Mouse (Mus musculus) embryonic facial prominence, embryonic 13.5 days (tissue): ENCODE data around the gene Mctp1. TPM values are rescaled to one million over a fixed set of nuclear protein-coding genes. Genes with fewer than 3 reads are reported as not detected.

Experiments
- ATAC-seq: fragments of 200-750 bp; cut with Nextera tagmentation; 2 replicates; pipeline ENCODE4 v1.8.0; 2017; ENCODE audit warnings: low read depth; ENCODE audit not compliant: insufficient number of reproducible peaks, insufficient read depth, low FRiP score, low TSS enrichment
- H3K27ac ChIP-seq: fragments of 300-500 bp; sonication (generic); 2 replicates; pipeline ENCODE4 v1.5.1; 2015; ENCODE audit warnings: moderate library complexity, mild to moderate bottlenecking, inconsistent platforms
- H3K27me3 ChIP-seq: fragments of 300-500 bp; sonication (generic); 2 replicates; pipeline ENCODE4 v1.6.1; 2015; ENCODE audit warnings: mild to moderate bottlenecking, inconsistent platforms
- H3K36me3 ChIP-seq: fragments of 300-500 bp; sonication (generic); 2 replicates; pipeline ENCODE4 v1.6.1; 2015; ENCODE audit warnings: mild to moderate bottlenecking, inconsistent platforms
- H3K4me1 ChIP-seq: fragments of 300-500 bp; sonication (generic); 2 replicates; pipeline ENCODE4 v1.6.1; 2015; ENCODE audit warnings: inconsistent platforms
- H3K4me2 ChIP-seq: fragments of 300-500 bp; sonication (generic); 2 replicates; pipeline ENCODE4 v1.6.1; 2015; ENCODE audit warnings: moderate library complexity, mild to moderate bottlenecking, inconsistent platforms
- H3K4me3 ChIP-seq: fragments of 300-500 bp; sonication (generic); 2 replicates; pipeline ENCODE4 v1.5.1; 2015; ENCODE audit warnings: mild to moderate bottlenecking, inconsistent platforms
- H3K9ac ChIP-seq: fragments of 300-500 bp; sonication (generic); 2 replicates; pipeline ENCODE4 v1.6.1; 2015; ENCODE audit warnings: mild to moderate bottlenecking, inconsistent platforms
- H3K9me3 ChIP-seq: fragments of 300-500 bp; sonication (generic); 2 replicates; pipeline ENCODE4 v1.6.1; 2016; ENCODE audit warnings: inconsistent platforms
- WGBS: fragments of 180-500 bp; shearing (Covaris S2); methylation state at CpG from one replicate; pipeline ENCODE4 v1.1.7; 2015; ENCODE audit warnings: mixed read lengths; 5-methylcytosine and 5-hydroxymethylcytosine counted together
- polyA plus RNA-seq: library from polyadenylated mRNA; unstranded; fragments of >200 nt; fragmentation: Nextera tagmentation; extraction: Ambion mirVana; gene quantifications from 2 replicates; pipeline ENCODE4 v1.2.1, GENCODE M21; 2015

Gene Mctp1
- polyA plus RNA-seq, 1 experiment from 2014 or later: 0.66 TPM

DNA sequence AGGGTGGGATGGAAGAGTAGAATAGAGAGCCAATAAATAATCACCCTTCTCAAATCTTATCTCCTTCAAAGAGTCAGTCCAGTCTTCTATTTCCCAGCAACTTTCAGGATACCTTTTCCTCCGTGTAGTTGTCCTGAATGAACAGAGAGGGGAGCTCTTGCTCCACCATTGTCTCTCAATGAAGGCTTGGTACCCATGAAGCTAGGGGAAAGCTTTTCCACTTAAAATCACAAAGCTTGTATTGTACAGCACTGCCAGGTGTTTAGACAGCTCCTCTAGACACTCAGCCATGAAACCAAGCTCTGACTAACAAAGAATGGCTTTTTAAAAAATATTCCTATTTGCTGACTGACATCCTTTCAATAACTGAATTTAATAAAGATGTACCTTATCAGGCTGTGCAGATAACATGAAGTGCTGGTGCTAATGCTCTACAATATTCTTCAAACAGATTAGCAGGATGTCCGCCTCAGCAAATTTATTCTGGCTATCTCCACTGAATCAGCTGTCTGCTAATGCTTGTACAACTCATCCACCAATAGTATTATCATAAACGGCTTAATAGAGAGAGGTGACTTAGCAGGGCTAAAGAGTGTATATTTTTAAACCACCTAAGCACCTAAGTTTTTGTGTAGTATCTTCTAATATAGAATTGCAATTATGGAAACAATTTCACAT lies 417.9 kb downstream of the Mctp1 start:
- H3K4me1 ChIP-seq: no peaks in the 10 kb centered on the region
- H3K27me3 ChIP-seq: peaks cover 3% of the 10 kb centered on the region; the same call in 1 of the 2 replicates
- H3K27ac ChIP-seq: no peak overlapping the region
- ATAC-seq: no peak
- no peak overlapping the region for H3K9ac ChIP-seq
- H3K36me3 ChIP-seq: no peaks in the 10 kb centered on the region
- H3K4me2 ChIP-seq: no peak overlapping the region
- H3K4me3 ChIP-seq: no peak overlapping the region
- WGBS: 47% methylated on average over 3 of the region's 3 CpGs
- no peaks in the 10 kb centered on the region for H3K9me3 ChIP-seq

DNA sequence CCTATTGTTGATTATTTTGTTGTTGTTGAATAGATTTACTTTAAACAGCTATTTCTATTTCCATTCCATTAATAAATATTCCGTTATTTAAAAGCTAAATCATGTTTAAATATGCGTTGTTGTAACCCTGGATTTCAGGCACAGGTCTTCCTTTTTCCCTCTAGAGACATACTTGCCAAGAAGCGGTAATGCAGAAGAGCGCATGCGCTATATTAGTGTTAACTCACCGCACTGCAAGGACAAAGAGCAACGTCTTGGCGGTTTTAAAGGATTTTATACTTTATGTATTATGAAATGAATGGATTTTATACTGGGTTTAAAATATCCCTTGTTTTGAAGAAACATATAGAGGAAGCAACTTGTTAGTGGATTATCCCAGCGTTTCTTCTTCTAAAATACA lies 418.6 kb downstream of the Mctp1 start:
- Histone ChIP-seq H3K27ac (no peak overlapping the region), H3K4me2 (no peak overlapping the region), H3K4me3 (no peak overlapping the region), H3K36me3 (no peaks in the 10 kb centered on the region), H3K4me1 (no peaks in the 10 kb centered on the region), H3K27me3 (peaks cover 3% of the 10 kb centered on the region; the same call in 1 of the 2 replicates), H3K9me3 (no peaks in the 10 kb centered on the region), H3K9ac (no peak overlapping the region)
- WGBS: 86% methylated on average over 9 of the region's 9 CpGs
- no peak for ATAC-seq

DNA sequence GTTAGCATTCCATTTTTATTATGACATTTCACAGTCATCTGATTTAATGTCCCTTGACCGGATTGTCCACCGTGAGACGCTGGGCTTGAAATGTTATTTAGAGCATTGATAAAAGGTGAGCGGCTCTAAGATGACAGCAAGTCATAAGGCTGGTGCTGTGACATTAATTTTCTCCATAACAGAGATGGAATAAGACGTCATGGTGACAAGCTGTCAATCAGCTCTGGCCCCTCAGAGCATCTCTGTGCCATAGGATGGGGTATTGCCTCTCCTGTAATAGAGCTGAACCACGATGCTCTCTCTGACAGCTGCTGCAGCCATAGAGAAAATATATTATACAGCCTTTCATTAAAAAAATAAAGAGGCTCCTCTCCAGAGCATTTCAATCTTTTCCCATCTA lies 419.5 kb downstream of the Mctp1 start:
- Histone ChIP-seq H3K4me1 (no peaks in the 10 kb centered on the region), H3K27me3 (peaks cover 3% of the 10 kb centered on the region; the same call in 1 of the 2 replicates), H3K9ac (no peak overlapping the region), H3K36me3 (no peaks in the 10 kb centered on the region), H3K4me3 (no peak overlapping the region), H3K4me2 (no peak overlapping the region), H3K27ac (no peak overlapping the region), H3K9me3 (no peaks in the 10 kb centered on the region)
- no peak for ATAC-seq
- WGBS: 60% methylated on average over 6 of the region's 6 CpGs

DNA sequence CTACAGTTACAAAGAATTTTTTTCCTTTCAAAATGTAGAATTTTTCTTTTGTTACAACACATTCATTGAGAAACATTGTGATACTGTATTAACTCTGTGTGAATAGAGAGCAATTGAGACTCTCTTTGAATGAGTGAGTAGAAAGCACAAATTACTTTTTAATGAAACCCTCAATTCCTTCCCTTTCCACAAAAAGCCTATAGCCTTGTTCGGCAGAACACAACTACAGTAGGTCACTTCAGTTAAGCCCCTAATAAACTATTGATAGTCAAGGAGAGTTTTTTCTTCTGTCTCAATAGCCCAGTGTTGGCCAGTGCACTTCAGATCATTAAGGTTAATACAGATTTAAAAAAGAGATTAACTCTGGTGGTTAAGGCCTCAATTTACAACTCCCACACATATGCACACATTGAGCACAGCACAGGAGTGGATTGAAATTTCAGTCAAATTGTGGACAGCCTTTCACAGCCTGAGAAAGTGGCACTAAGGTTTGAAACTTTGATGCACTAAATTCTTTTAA lies 424.6 kb downstream of the Mctp1 start:
- no peaks in the 10 kb centered on the region for H3K36me3 ChIP-seq
- H3K9ac ChIP-seq: no peak overlapping the region
- H3K27ac ChIP-seq: no peak overlapping the region
- no peak overlapping the region for H3K4me2 ChIP-seq
- H3K27me3 ChIP-seq: no peaks in the 10 kb centered on the region
- H3K4me3 ChIP-seq: no peak overlapping the region
- WGBS: 53% methylated on average over 1 of the region's 1 CpGs
- no peaks in the 10 kb centered on the region for H3K4me1 ChIP-seq
- H3K9me3 ChIP-seq: no peaks in the 10 kb centered on the region
- ATAC-seq: no peak

DNA sequence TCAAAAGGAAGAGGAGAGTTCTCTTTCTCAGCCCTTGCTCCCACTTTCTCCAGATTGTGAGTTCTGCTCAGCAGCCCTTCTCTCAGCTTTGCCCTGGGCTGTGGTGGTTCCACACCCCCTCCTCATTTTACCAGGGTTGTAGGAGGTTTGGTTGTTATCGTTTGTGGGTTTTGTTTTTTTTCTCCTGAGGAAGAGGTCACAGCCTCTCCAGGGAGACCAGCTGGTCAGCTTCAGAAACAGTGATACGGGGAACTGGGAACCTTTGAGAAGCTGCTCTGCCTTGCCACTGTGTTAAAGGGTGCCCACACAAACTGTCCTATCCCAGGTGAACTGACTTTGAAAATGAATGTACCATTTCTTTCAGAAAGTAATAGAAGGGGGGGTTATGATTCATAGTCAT lies 425.5 kb downstream of the Mctp1 start:
- H3K4me2 ChIP-seq: no peak overlapping the region
- H3K27me3 ChIP-seq: no peaks in the 10 kb centered on the region
- H3K4me1 ChIP-seq: no peaks in the 10 kb centered on the region
- H3K4me3 ChIP-seq: no peak overlapping the region
- no peak overlapping the region for H3K9ac ChIP-seq
- no peak for ATAC-seq
- no peak overlapping the region for H3K27ac ChIP-seq
- no peaks in the 10 kb centered on the region for H3K36me3 ChIP-seq
- 9% methylated on average over 2 of the region's 2 CpGs for WGBS
- H3K9me3 ChIP-seq: no peaks in the 10 kb centered on the region

DNA sequence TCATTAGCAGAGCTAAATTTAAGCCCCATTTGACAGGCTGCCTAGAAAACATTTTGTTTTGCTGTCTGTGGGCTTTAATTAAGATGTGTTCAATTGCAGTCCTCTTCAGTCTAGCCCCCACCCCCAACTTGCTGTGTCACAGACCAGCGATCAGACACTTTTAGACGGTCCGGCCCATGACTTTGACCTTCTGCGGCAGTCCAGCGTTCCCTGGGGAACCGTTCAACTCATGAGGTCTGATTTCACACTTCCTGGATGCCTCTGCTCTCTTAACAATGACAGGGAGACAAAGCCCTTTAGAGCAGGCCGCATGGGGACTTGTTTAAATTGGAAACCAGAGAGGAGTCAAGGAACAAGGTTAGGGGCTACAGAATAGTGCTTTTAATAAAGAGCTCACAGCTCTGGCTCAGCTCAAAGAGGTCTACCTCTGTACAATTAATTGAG lies 426.2 kb downstream of the Mctp1 start:
- Histone ChIP-seq H3K4me2 (no peak overlapping the region), H3K36me3 (no peaks in the 10 kb centered on the region), H3K4me3 (no peak overlapping the region), H3K9ac (no peak overlapping the region), H3K4me1 (no peaks in the 10 kb centered on the region), H3K27ac (no peak overlapping the region), H3K27me3 (no peaks in the 10 kb centered on the region), H3K9me3 (no peaks in the 10 kb centered on the region)
- ATAC-seq: no peak
- 8% methylated on average over 7 of the region's 7 CpGs for WGBS

DNA sequence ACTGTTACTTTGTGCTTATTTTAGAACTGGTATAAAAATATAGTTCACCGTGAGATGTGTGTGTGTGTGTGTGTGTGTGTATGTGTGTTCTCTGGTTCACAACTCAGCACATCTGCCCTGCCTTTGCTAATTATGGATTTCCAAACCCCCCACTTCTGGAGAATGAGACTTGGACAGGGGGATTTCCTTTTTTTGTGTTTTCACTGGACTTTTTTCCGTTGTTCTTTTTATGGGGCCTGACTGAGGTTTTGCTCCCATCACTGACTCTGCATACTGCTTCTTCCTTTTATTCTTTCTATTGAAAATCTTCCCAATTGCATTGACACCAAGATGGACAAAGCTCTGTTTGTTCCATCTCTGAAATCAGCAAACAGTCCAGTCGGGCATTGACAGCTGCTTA lies 438.7 kb downstream of the Mctp1 start:
- Histone ChIP-seq H3K36me3 (no peaks in the 10 kb centered on the region), H3K9me3 (no peaks in the 10 kb centered on the region), H3K9ac (no peak overlapping the region), H3K4me3 (no peak overlapping the region), H3K27me3 (no peaks in the 10 kb centered on the region), H3K27ac (no peak overlapping the region), H3K4me2 (no peak overlapping the region), H3K4me1 (no peaks in the 10 kb centered on the region)
- no peak for ATAC-seq
- 55% methylated on average over 3 of the region's 3 CpGs for WGBS

DNA sequence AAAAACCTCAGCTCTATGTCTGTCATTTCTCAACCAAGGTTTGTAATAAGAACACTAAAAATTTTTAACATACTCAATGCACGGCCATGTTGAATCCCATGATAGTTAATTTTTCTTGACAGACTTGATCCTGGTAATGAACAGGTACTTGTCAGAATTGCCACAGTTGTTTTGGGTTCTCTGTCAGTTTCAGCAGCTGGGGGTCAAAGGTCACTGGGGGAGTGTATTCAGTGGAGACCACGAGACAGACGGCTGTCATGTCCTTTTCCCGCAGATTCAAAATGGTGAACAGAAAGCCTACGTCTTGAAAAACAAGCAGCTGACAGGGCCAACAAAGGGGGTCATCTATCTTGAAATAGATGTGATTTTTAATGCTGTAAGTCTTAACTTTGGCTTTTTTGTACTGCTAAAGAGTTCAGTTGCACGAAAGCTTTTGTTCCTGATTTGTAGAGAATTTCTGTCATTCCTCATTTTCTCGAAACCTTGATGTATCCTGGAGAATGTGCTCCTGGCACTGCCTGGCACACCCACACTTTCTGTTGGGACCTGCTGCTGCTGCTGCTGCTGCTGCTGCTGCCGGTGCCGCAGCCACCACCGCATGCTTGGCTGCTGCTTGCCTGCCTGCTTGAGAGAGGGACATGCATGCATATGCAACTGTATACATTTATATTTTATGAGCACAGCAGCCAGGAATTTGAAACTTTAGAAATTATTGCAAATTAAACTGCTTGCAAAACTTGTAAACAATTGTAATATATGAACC lies 440.8 kb downstream of the Mctp1 start:
- Histone ChIP-seq H3K27me3 (no peaks in the 10 kb centered on the region), H3K9me3 (no peaks in the 10 kb centered on the region), H3K27ac (no peak overlapping the region), H3K36me3 (no peaks in the 10 kb centered on the region), H3K9ac (no peak overlapping the region), H3K4me1 (no peaks in the 10 kb centered on the region), H3K4me2 (no peak overlapping the region), H3K4me3 (no peak overlapping the region)
- WGBS: 40% methylated on average over 10 of the region's 10 CpGs
- ATAC-seq: no peak

DNA sequence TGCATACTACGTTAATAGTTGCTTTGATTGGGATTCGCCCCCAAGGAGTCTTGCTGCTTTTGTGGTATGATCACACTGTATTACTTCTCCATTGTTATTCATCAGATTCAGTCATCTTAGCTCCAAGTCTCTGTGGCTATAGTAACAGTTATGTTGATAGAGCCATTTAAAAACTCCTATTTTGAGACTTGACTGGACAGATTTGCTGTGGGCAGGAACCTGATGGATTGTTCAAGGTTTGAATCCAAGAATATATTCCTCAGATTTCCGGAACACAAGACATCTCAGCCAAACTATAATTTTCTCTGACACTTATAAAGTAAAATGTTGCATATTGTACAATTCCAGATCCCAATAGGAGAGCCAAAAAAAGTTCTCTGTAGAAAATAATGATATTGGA lies 443.4 kb downstream of the Mctp1 start:
- WGBS: 77% methylated on average over 3 of the region's 3 CpGs
- H3K9me3 ChIP-seq: no peaks in the 10 kb centered on the region

DNA sequence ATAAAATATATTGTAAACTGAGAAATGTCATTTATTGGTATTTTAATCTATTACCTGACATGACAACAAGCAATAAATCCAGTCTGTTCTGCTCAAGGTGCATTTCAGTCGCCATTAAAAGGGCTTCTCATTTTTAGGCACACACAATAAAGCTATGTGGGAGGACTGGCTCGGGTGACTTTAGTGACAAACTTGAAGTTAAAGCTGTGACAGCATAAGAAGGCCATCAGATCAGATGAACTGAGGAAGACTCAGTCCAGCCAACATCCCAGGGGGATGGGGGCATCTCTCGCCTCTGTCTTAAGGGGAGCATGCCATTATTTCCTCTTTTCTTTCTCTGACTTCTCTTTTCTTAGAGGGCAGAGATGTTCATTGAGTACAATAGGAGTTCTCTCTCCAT lies 453.7 kb downstream of the Mctp1 start:
- WGBS: 74% methylated on average over 3 of the region's 3 CpGs
- H3K4me1 ChIP-seq: no peaks in the 10 kb centered on the region
- no peak overlapping the region for H3K9ac ChIP-seq
- H3K27me3 ChIP-seq: no peaks in the 10 kb centered on the region
- no peak overlapping the region for H3K4me3 ChIP-seq
- no peak for ATAC-seq
- H3K36me3 ChIP-seq: no peaks in the 10 kb centered on the region
- H3K27ac ChIP-seq: no peak overlapping the region
- no peak overlapping the region for H3K4me2 ChIP-seq
- H3K9me3 ChIP-seq: no peaks in the 10 kb centered on the region

More for the DNA sequence above, 443.4 kb downstream of the Mctp1 start:
- no peak overlapping the region for H3K9ac ChIP-seq
- no peak overlapping the region for H3K27ac ChIP-seq
- ATAC-seq: no peak
- H3K27me3 ChIP-seq: no peaks in the 10 kb centered on the region
- H3K4me2 ChIP-seq: no peak overlapping the region
- H3K36me3 ChIP-seq: no peaks in the 10 kb centered on the region
- no peaks in the 10 kb centered on the region for H3K4me1 ChIP-seq
- no peak overlapping the region for H3K4me3 ChIP-seq

DNA sequence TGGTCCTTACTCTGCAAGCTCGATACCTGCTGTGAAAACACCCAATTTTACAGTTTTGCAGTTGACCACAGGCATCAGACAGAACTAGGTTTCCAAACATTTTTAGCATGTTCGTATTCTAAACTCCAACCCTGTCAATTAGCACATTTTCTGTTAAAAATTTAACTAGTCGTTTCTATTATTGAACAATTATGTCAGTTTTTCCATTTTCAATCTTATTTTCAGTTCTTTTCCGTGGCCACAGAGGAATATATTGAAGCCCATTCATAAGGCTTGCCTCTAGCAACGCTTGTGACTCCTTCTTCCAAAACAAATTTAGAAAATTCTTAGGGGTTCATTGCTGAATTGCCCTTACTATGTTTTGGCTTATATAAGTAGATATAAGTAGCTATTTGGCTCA lies 456.4 kb downstream of the Mctp1 start:
- ATAC-seq: no peak
- Histone ChIP-seq H3K4me3 (no peak overlapping the region), H3K36me3 (no peaks in the 10 kb centered on the region), H3K27ac (no peak overlapping the region), H3K9ac (no peak overlapping the region), H3K4me1 (no peaks in the 10 kb centered on the region), H3K4me2 (no peak overlapping the region), H3K9me3 (no peaks in the 10 kb centered on the region), H3K27me3 (no peaks in the 10 kb centered on the region)
- WGBS: 69% methylated on average over 5 of the region's 5 CpGs
